Mouse (Mus musculus): ENCODE results near the gene Clic1.
"Not testable (repeated sequence)": the region's sequence is repeated elsewhere in the genome, so short reads cannot be mapped to it uniquely, and the experiment has no call there.

Clic1 gene

DNA sequence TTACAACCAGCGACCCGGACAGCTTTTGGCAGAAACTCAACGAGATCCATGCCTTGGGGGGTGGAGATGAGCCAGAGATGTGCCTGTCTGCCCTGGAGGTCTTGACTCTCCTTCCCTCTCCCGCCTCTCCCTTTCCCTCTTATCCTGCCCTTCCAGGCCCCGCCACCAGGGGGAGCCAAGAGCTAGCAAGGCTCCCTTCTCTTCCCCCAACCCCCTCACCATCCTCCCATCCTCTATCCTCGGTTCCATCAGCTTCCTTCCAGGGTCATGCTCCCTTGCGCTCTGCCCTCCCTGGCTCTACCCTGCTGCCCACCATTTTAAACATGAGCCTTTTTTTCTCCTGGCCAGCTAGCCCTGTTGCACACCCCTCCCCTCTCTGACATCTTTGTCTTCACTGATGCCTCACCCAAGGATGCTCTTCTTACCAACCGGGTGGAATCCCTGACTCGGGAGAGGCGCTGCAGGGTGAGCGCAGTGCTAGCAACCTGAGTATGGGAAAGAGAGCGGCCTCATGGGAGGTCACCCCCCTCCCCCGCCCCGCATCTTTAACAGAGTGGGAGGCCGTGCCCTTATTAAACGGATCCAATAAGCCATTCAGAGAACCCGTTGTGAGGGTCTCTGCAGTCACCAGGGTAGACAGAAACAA, 28.5 kb upstream of the Clic1 start:
- DNase-seq, result peak; percentile 94

DNA sequence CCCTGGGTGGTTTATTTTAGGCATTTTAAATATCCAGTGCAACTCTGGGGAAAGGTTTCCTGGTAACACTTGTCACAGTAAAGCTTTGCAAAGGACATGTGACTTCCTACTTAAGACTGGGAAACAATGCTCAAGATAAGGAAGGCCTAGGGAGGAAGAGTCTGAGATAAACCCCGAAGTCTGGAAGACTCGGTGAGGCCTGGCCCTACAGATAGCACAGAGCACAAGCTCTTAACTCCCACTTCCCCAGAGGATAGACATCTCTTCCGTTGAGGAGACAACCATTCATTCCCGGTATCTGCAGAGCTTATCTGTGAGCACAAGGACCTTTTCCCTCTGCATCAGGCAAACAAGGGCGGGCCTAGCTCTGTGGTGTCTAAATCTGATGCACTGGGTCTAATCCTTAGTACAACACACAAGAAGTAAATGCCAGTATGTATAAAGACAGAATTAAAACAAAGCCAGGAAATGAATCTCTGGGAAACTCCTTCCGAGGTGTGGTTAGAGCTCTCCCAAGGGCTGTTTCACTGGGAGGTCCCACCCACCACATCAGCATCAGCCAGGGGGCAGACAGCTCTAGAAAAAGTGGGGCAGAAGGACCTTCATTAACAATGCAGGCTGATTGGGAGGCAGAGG, 27.8 kb upstream of the Clic1 start:
- peak; percentile 79 for DNase-seq

DNA sequence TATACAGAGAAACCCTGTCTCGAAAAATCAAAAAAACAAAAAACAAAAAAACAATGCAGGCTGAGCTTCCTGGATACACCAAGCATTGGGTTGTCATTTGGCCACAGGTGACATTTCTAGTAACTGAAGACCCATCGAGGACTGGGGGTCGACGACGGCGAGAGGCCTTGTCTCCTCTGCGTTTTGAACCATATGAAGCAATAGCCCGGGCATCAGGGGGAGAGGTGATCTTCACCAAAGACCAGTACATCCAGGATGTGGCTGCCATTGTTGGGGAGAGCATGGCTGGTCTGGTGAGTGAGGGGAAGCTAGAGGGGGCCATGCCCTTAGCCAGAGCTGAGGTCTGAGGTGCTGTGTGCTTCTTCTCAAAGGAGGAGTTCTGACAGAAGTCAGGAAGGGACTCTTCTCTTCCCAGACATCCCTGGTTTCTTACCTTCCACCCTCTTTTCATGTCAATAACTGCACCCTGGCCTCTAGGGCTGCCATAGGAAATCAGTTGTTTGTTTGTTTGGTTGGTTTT, 27.2 kb upstream of the Clic1 start:
- no peak for DNase-seq

DNA sequence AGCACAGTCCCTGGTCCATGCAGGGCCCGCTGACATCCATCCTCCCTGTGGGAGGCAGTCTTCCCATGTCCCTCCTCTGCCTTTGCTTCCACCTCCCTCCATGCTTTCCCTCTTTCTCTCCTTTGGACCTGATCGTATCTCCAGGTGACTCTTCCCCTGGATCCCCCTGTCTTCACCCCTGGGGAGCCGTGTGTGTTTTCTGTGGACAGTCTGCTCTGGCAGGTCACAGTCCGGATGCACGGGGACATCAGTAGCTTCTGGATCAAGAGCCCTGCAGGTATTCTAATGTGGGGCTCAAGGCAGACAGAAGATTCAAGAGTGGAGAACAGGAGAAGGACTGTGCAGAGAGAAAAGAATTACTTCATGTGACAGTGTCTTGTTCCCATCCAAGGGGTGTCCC, 26.5 kb upstream of the Clic1 start:
- no peak for DNase-seq

DNA sequence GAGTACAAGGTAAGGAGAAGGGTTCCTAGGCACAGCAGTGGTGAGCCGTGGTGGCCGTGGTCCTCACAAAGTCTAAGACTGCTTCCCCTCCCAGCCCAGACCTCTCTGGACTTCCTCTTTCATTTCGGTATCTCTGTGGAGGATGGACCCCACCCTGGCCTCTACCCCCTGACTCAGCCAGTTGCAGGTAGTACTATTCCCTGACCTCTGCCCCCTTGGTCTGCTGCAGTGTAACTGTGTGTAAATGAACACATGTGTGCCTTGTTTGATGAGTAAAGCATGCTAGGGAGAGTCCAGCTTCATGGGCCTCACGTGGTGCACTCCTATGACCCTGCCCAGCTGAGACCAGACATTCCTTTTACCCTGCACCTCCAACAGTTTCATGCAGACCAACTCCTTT, 26.0 kb upstream of the Clic1 start:
- no peak for DNase-seq

DNA sequence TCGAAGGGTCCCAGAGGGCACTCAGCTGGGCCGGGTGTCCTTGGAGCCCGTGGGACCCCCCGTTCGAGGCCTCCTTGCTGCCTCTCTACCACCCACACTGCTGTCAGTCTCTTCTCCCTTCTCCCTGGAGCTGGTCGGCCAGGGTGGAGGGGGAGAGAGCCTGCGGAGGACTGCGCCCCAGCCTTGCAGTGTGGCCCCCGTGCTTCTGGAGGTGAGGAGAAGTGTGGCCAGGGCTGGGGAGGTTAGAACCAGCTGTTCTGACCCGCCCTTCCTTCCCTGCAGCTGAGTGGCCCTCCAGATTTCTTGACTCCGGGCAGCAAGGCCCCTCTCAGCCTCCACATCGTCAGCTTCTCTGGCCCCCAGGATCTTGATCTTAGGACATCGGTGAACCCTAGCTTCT, 25.5 kb upstream of the Clic1 start:
- no peak for DNase-seq

DNA sequence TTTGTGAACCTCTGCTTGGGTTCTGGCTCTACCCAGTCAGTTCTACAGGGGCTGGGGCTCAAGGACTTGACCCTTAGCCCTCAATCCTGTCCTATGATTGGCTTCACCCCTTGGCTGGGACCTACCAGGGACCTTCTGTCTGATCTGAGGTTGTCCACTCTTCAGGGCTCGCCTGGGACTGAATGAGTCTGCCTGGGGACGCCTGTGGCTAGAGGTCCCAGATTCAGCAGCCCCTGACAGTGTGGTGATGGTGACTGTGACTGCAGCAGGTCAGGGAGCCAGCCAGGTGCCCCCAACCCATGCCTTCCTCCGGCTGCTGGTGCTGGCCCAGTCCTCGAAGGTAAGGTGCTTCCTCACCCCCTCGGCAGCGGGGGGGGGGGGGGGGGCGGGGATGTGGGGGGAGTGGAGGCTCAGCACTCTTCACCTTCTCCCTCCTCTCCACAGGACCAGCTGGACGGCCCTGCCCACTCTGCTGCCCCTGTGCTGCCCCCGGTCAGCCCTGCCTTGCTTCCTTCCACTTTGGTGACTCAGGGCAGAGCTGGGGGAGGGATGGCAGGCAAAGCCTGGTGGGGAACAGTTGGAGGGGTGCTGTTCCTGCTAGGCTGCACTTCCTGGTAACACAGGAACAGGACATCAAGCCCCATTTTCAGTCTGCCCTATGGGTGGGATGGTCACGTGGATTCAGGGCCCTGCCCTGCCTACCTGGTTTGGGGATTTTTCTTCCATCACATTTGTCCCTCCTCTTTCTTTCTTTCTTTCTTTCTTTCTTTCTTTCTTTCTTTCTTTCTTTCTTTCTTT, 24.9 kb upstream of the Clic1 start:
- no peak for DNase-seq

DNA sequence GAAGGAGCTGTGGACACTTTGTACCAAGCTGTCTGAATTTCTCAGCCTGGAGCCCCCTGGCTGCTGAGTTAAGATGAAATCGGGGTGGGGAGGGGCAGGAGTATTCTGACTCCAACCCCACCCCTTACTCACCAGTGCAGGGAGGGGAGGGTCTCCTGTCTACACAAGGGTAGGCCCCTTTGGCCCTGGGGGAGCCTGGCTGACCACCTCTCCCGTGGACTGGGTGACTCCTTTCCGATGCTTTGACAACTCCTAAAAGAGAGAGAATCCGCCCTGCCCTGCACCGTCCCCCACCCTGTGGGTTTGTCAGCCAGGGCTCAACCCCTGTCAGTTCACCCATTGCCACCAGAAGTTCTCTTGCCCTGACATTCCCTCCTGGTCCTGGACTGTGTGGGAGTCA, 23.6 kb upstream of the Clic1 start:
- DNase-seq, result no peak

DNA sequence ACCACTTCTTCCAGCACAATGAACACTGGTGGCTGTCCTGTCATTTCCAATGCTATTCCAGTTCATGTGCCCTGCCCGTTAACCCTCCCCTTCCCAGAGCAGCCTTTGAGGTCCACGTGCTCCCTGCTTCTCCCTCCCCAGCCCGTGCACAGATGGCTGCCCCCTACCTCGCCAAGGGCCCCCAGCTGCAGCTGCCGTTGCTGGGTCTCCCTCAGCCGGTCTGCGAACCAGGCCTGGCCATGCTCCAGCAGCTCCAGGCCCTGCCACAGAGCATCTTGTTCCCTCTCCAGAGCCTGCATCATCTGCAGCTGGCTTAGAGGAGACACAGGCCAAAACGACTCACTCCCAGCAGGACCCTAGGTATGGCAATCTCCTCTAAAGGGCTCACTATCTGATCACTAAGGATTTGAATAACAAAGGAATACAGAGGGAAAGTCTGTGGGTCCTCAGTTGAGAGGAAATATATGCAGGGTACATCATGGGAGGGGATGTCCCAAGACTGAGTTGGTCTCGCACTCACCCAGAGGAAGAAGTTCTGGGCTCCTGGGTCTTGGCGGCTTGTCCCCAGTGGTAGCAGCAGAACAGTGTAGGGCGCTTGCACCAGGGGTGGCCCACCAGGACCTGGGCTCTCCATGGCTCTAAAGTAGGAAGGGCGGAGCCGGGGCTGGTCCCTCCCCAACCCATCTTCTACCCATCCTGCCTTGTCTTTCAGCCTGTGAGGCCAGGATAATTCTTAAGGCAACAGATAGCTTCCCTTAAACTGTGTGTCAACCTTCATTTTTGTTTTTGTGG, 22.3 kb upstream of the Clic1 start, which contains the start of gene Sapcd1:
TSS of gene Sapcd1 (minus strand) at position 740 of the 792 bp plus-strand sequence.
- no peak for DNase-seq

DNA sequence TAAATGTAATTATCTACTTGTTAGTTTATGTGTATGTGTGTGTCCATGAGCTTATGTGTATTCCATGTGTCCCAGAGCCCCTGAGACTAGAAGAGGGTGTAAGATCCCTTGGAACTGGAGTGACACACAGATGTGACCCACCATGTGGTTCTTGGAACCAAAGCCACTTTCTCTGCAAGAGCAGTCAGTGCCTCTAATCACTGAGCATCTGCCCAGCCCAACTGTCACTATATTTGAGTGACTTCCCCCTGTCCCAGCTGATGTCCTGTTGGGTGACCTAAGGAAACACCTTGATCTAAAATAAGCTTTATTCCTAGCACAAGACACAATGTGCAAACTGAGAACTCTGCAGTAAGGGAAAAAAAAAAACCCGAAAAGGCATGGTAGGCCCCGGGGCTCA, 21.5 kb upstream of the Clic1 start:
- DNase-seq, result no peak

DNA sequence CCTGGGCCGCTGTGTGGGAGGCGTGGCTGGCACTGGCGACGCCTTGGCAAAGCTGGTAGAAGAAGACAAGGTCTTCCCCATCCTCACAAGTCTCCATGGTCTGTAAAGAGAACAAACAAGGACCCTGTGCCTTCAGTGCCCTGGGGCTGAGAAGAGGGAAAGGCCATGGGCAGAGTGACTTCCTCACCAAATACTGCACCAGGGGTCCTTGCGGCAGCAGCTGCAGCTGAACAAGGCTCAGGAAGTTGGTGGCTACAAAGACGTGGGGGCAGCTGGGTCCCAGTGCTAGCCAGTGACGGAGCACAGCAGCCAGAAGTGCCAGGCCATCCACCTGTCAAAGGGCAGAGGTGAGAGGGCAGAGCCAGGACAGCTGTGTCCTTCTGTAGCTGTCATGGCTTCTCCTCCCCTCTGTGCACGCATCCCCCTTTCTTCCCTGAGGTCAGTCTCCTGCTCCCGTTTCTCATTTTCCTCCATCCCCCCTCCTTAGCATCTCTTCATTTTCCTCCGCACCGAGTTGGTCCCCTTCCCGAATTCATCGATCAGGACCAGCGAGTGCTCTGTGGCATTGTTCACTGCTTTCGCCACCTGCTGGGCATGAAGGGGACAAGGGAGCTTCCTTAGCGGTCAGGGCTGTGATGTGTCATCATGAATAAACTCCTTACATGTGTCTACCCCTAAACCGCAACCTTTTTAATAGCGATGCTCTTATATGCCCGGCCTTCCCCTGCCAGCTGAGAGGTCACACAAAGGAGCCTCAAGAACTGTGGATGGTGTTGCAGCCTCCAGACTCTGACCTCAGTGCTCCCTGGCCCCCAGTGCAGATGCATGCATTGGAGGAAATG, 19.9 kb upstream of the Clic1 start:
- peak; percentile 49 for DNase-seq

DNA sequence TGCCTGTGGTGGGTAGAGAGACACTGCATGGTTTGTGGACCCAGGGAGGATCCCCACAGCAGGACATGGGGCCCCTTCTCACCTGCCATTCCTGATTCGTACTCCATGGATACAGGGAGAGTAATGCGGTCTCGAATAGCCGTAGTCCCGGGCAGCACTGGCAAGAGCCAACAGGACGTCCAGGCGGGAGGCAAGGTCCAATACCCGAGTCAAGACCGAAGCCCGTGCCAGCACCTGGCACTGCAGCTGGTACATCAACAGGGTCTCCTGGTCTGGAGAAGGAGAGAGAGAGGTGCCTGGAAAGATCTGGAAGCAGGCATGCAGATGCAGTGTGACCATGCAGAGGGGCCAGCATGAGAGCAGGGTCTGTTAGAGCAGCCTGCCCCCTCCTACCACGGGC, 18.5 kb upstream of the Clic1 start:
- DNase-seq, result no peak

DNA sequence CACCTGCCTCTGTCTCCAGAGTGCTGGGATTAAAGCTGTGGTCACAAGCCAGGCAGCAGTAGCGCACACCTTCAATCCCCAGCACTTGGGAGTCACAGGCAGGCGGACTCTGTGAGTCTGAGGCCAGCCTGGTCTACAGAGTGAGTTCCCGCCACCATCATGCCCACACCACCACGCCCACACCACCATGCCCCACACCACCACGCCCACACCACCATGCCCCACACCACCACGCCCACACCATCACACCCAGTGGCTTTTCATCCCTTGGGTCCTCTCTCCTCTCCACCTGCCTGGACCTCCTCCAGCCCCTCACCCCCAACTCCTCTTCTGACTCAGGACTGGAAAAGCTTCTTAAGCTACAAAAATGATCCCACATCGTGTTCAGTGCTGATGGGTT, 17.9 kb upstream of the Clic1 start:
- DNase-seq, result no peak

DNA sequence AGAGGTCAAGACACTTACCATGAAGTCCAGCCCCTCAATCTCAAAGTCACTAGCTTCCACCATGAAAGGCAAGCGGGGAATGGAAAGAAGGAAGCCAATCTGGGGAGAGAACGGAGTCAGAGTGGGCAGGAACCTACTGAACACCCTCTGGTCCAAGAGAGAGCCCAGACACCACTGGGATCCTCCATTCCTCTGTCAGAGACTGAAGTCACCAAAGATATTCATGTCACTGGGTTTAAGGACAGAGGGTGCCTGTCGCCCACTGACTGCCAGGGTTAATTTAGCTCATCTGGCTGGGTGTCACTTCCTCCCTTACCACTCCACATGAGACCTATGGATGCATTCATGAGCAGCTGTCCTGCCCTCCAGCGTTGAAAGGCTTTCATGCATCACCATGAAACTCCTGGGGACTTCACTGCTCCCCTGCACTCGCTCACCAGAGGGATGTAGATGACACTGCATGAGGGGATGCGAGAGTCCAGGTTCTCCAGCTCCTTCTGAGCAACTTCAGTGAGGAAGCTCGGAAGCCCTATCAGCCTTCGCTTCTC, 17.4 kb upstream of the Clic1 start:
- DNase-seq, result no peak

DNA sequence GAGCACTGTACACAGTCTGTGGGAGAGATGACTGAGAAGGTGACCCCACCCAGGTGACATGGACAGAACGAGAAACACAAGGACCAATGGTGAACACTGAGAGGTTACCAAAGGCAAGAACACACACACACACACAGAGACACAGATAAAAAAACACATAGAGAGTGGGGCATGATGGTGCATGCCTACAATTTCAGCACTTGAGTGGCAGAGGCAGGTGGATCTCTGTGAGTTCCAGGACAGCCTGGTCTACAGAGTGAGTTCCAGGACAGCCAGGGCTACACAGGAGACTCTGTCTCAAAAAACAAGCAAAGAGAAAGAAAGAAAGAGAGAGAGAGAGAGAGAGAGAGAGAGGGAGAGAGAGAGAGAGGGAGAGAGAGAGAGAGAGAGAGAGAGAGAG, 16.1 kb upstream of the Clic1 start:
- DNase-seq, result not testable (repeated sequence)

DNA sequence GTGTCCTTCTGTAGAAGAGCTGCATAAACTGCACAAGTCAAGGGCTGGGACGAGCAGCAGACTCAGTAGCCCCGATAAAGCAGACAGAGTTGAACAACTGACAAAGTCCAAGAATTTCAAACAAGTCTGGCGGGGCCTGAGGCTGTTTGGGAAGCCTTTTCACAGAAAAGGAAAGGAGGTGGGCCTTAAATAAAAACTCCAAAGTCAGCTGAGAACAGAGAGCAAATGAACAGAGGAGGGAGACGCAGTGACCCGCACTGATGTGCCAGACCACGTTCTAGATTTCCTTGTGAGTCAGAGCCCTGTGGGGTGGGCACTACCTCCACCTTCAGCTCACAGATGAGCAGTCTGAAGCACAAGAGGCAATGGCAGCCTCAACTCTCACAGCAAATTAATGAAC, 14.9 kb upstream of the Clic1 start:
- DNase-seq, result no peak

DNA sequence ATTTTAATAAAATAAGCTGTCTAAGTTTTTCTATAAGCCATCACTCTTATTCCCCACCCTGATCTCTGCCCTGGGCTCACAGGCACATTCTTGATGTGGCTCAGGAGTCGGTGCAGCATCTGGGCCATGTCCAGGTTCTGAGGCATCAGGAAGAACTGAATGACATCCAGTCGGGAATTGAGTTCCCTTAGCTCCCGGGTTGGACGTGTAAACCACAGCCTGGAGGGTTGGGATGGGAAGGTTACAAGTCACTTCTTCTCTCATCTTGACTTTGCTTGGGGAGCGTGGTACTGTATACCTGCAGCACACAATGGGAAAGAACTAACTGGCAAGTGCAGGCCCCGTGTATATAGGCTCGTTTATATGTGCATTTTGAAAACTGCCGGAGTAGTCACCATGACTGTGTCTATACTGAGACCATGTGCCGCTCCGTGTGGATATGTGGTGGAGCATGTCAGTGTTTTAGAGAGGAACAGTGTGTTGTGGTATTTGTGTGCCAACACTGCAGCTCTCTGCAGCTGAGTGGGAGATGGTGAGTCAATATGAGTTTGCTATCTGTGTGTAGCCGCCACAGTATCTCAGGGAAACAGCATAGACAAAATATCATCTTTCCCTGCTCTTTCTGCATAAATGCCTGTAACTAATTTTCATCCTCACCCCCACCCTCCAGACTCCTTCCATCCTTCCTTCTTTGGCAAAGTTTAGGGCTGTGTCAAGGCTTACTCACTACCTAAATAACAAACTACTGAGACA, 10.5 kb upstream of the Clic1 start:
- no peak for DNase-seq

DNA sequence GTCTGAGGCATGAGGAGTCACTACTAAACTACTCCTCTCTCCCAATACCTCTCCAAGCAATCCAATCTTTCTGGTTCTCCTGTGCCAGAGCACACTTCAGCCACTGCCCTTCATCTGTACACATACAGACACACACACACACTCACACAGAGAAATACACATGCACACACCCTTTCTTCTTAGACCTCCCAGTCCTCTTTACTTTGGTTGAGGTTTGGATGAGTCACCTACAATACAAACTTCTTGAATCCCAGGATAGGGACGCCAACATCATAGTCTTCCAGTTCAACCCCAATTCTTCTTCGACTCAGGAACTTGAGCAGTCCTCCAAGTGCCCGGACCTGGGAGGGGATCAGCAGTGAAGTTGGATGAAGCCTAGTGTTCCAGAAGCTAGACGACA, 6.0 kb upstream of the Clic1 start:
- DNase-seq, result no peak

DNA sequence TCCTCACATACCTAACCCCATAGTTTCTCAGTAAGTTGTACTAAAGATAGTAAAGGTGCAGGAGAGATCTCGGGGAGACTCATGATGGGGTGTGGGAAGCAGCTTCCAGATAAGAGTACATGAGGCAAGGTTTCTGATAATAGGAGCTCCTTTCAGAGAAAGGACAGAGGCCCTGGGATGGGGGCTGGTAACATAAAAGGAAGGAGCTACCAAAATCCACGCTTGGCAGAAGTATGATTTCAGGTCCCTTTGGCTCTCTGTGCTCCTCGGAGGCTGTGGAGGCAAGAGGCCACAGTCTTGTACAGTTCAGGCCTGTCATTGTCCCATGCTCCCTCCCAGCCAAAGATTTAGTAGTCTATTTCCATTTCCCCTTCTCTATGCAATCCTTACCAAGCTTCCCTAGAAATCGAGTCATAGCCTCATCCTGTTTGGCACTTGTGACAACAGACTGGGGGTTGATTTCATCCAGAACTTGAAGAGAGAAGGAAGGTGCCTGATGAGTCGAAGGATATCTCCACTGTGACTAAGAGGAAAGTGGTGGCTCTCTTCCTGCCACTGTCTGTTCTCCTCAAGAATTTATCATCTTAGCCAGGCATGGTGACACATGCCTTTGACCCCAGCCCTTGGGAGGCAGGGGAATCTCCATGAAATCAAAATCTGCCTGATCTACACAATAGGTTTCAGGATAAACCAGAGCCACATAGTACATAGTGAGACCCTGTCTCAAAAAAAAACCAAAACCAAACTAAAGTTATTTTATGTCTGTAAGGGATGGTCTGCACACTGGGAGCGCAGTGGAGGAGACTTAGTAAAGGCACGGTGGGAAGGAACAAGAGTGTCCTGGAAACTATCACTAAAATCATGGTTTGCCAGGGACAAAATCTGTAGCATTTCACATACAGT, 4.6 kb upstream of the Clic1 start:
- DNase-seq, result no peak

All from lung, postnatal 36 days (tissue).